Mouse (Mus musculus) neural tube, embryonic 15.5 days (tissue): ENCODE results near the gene Kif2c. TPM values are rescaled to one million over a fixed set of nuclear protein-coding genes. Genes with fewer than 3 reads are reported as not detected.
A peak's percentile ranks its signal among the peaks of the same experiment; 100 is the strongest.
"Not testable (repeated sequence)": the region's sequence is repeated elsewhere in the genome, so short reads cannot be mapped to it uniquely, and the experiment has no call there.

Experiments used
- ATAC-seq: fragments of 200-750 bp; cut with Nextera tagmentation; 2 replicates; pipeline ENCODE4 v1.8.0; 2017; ENCODE audit warnings: mild to moderate bottlenecking, moderate TSS enrichment, moderate library complexity; ENCODE audit not compliant: low FRiP score
- H3K27ac ChIP-seq: fragments of 300-500 bp; sonication (generic); replicated peaks from 2 replicates; pipeline ENCODE4 v1.5.1; 2015; ENCODE audit warnings: mild to moderate bottlenecking, inconsistent platforms
- H3K27me3 ChIP-seq: fragments of 300-500 bp; sonication (generic); replicated peaks from 2 replicates; pipeline ENCODE4 v1.6.1; 2015; ENCODE audit warnings: inconsistent platforms
- H3K36me3 ChIP-seq: fragments of 300-500 bp; sonication (generic); 2 replicates; pipeline ENCODE4 v1.6.1; 2015; ENCODE audit warnings: inconsistent platforms
- H3K4me1 ChIP-seq: fragments of 300-500 bp; sonication (generic); 2 replicates; pipeline ENCODE4 v1.6.1; 2015; ENCODE audit warnings: inconsistent platforms
- H3K4me2 ChIP-seq: fragments of 300-500 bp; sonication (generic); 2 replicates; pipeline ENCODE4 v1.6.1; 2015; ENCODE audit warnings: inconsistent platforms, mild to moderate bottlenecking, moderate library complexity
- H3K4me3 ChIP-seq: fragments of 300-500 bp; sonication (generic); replicated peaks from 2 replicates; pipeline ENCODE4 v1.5.1; 2015; ENCODE audit warnings: mild to moderate bottlenecking, inconsistent platforms
- H3K9ac ChIP-seq: fragments of 300-500 bp; sonication (generic); replicated peaks from 2 replicates; pipeline ENCODE4 v1.6.1; 2015; ENCODE audit warnings: mild to moderate bottlenecking, inconsistent platforms
- H3K9me3 ChIP-seq: fragments of 300-500 bp; sonication (generic); replicated peaks from 2 replicates; pipeline ENCODE4 v1.6.1; 2016; ENCODE audit warnings: inconsistent platforms
- WGBS: fragments of 180-500 bp; shearing (Covaris S2); methylation state at CpG from one replicate; pipeline ENCODE4 v1.1.7; 2015; ENCODE audit warnings: mixed read lengths; 5-methylcytosine and 5-hydroxymethylcytosine counted together
- polyA plus RNA-seq: library from polyadenylated mRNA; unstranded; fragments of >200 nt; fragmentation: Nextera tagmentation; extraction: Ambion mirVana; gene quantifications from 2 replicates; pipeline ENCODE4 v1.2.1, GENCODE M21; 2015

Kif2c gene
- polyA plus RNA-seq, 1 experiment from 2014 or later: 6.8 TPM

DNA sequence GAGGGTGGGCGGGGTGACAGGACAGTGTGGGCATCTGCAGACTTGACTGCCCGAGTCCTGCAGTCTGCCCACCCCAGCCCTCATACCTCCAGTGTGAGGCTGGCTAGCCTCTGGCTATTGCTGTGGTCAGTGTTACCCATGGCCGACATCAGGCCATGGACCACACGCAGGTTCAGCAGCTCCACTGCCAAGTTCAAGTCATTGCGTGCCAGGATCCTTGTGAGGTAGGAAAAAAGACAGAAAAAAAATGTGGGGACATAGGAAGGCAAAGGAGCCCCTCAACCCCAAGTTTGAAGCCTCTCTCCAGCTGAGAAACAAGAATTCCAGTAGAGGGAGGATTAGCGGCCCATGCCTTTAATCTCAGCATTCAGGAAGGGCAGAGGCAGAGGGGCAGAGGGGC is 31.8 kb upstream of the Kif2c start:
- WGBS: 88% methylated on average over 6 of the region's 6 CpGs
- Histone ChIP-seq H3K27me3 (no peaks in the 10 kb centered on the region), H3K36me3 (no peaks in the 10 kb centered on the region), H3K4me2 (no peak overlapping the region), H3K4me3 (no peak overlapping the region), H3K27ac (no peak overlapping the region), H3K9me3 (no peaks in the 10 kb centered on the region), H3K9ac (no peak overlapping the region), H3K4me1 (0 out of 2 replicates have a peak, but pooled peaks cover 3% of the 10 kb centered on the region)
- ATAC-seq: no peak

DNA sequence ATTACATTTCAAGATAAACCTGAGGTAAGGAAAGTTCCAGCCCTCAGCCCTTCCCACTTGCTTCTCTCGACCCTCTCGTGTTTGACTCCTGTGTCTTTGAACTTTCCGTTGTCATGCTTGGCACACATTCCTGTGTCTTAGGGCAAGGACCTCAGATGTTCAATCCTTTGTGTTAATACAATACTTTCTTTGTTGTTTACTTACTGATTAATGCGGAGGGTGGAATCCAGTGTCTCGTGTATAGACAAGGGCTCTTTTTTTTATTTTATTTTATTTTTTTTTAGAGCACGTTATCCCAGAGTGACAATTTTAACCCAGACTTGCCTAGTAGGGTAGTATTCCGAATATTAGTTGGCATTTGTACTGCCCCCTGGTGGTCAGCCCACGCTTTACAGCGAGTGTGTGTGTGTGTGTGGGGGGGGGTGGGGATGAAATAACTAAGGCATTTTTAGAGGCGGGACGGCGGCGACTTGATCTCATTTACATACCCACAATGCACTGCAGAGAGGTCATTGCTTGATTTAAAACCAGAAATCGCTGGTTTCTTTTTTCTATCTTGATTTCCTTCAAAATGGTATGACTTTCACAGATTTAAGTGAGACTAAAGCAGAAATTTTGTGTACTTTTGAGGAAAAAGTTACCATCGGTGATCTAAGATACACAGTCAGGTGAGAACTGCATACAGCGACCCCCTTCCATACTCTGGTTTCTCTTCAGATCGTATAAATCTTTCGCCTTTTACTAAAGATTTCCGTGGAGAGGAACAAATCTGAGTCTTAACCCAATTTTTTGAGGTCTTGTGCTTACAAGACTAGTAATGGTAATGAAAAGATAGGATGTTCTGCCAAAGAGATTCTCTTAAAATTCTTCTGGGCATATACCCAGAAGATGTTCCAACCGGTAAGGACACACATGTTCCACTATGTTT is 28.0 kb upstream of the Kif2c start:
- Histone ChIP-seq H3K4me3 (no peak overlapping the region), H3K27me3 (no peaks in the 10 kb centered on the region), H3K27ac (no peak overlapping the region), H3K4me2 (peak overlapping the region; percentile 26), H3K9ac (no peak overlapping the region), H3K9me3 (no peaks in the 10 kb centered on the region), H3K36me3 (no peaks in the 10 kb centered on the region), H3K4me1 (0 out of 2 replicates have a peak, but pooled peaks cover 3% of the 10 kb centered on the region)
- 3% methylated on average over 20 of the region's 20 CpGs for WGBS
- ATAC-seq: no peak

- H3K36me3 ChIP-seq: no peaks in the 10 kb centered on the region
- H3K27ac ChIP-seq: no peak overlapping the region
- no peaks in the 10 kb centered on the region for H3K9me3 ChIP-seq
- H3K4me1 ChIP-seq: 0 out of 2 replicates have a peak, but pooled peaks cover 3% of the 10 kb centered on the region
- no peak for ATAC-seq
- H3K9ac ChIP-seq: no peak overlapping the region
- 79% methylated on average over 6 of the region's 6 CpGs for WGBS
- H3K4me2 ChIP-seq: no peak overlapping the region
- H3K4me3 ChIP-seq: no peak overlapping the region
- no peaks in the 10 kb centered on the region for H3K27me3 ChIP-seq
These were observed 27.2 kb upstream of the Kif2c start for GRCm38 (mm10) chr4:117209592-117209991.

DNA sequence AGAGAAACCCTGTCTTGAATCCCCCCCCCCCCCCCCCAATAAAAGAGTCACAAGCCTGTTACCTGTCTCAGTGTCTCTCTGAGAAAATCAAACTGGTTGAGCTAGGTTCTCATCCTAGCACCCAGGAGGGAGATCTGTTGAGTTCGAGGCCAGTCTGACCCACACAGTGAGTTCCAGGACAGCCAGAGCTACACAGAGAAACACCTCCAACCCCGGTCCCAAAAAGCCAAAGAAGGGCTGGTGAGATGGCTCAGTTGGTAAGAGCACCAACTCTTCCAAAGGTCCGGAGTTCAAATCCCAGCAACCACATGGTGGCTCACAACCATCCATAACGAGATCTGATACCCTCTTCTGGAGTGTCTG is 20.5 kb upstream of the Kif2c start:
- no peaks in the 10 kb centered on the region for H3K27me3 ChIP-seq
- H3K4me3 ChIP-seq: no peak overlapping the region
- H3K36me3 ChIP-seq: no peaks in the 10 kb centered on the region
- 0 out of 2 replicates have a peak, but pooled peaks cover 5% of the 10 kb centered on the region for H3K4me1 ChIP-seq
- H3K9ac ChIP-seq: no peak overlapping the region
- ATAC-seq: no peak
- H3K9me3 ChIP-seq: no peaks in the 10 kb centered on the region
- H3K4me2 ChIP-seq: no peak overlapping the region
- 61% methylated on average over 4 of the region's 4 CpGs for WGBS
- H3K27ac ChIP-seq: no peak overlapping the region

DNA sequence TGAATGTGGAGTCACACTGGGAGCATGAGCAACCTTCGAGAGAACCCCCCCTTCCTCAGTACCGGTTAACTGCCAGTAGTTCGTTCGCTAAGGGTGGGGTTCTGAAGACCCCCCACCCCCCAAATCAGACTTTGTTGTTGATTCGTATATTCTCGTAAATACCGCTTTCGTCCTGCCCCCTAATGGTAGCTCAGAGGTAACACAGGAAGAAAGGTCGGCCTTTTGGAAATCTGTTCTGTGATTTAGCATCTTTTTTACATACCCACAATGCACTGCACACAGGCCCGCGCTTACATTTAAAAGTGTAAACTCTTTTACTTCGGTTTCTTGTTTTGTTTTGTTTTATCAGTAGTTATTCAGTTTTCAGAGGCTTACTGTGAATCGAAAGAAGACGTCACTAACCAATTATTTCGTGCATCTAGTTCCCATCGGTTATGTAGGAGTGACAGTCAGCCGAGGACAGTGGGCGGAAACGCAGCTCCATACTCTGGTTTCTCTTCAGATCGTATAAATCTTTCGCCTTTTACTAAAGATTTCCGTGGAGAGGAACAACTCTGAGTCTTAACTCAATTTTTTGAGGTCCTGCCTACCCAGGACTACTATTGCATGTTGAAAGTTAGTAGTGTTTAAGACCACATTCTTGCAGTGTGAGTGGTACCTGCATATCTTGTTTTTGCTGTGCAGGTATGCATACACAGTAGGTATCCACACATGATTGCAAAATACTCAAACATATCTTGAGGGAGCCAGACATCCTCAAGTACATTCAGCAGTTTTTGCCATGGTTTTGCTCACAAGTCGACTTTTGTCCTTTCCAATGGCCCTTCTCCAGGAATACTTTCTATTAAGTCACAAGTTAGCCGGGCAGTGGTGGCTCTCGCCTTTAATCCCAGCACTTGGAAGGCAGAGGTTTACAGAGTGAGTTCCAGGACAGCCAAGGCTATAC is 19.9 kb upstream of the Kif2c start:
- no peaks in the 10 kb centered on the region for H3K36me3 ChIP-seq
- H3K4me3 ChIP-seq: peak overlapping the region; percentile 32
- peak overlapping the region; percentile 48 for H3K9ac ChIP-seq
- peak overlapping the region; percentile 57 for H3K4me2 ChIP-seq
- H3K27ac ChIP-seq: peak overlapping the region; percentile 30; the same call in 1 of the 2 replicates
- peak; percentile 53; the same call in 1 of the 2 replicates for ATAC-seq
- WGBS: 1% methylated on average over 25 of the region's 25 CpGs
- no peaks in the 10 kb centered on the region for H3K9me3 ChIP-seq
- H3K27me3 ChIP-seq: no peaks in the 10 kb centered on the region
- 0 out of 2 replicates have a peak, but pooled peaks cover 5% of the 10 kb centered on the region for H3K4me1 ChIP-seq

GRCm38 (mm10) chr4:117191804-117192203 is 9.4 kb upstream of the Kif2c start:
- H3K27ac ChIP-seq: no peak overlapping the region
- H3K4me2 ChIP-seq: no peak overlapping the region
- 97% methylated on average over 14 of the region's 14 CpGs for WGBS
- H3K4me1 ChIP-seq: peaks cover 11% of the 10 kb centered on the region
- H3K4me3 ChIP-seq: no peak overlapping the region
- no peak for ATAC-seq
- no peaks in the 10 kb centered on the region for H3K36me3 ChIP-seq
- H3K9me3 ChIP-seq: no peaks in the 10 kb centered on the region
- no peaks in the 10 kb centered on the region for H3K27me3 ChIP-seq
- no peak overlapping the region for H3K9ac ChIP-seq

- peaks cover 11% of the 10 kb centered on the region for H3K4me1 ChIP-seq
- H3K27ac ChIP-seq: peak overlapping the region; percentile 84
- no peak overlapping the region for H3K4me2 ChIP-seq
- WGBS: 73% methylated on average over 7 of the region's 7 CpGs
- H3K27me3 ChIP-seq: no peaks in the 10 kb centered on the region; the same call in 1 of the 2 replicates
- no peak overlapping the region for H3K9ac ChIP-seq
- ATAC-seq: no peak
- no peaks in the 10 kb centered on the region for H3K36me3 ChIP-seq
- no peaks in the 10 kb centered on the region for H3K9me3 ChIP-seq
- H3K4me3 ChIP-seq: no peak overlapping the region
These were observed 8.2 kb upstream of the Kif2c start for GRCm38 (mm10) chr4:117190660-117191059.

GRCm38 (mm10) chr4:117189856-117190543 is 7.6 kb upstream of the Kif2c start:
- Histone ChIP-seq H3K4me2 (peak overlapping the region; percentile 55), H3K9me3 (no peaks in the 10 kb centered on the region), H3K27ac (peak overlapping the region; percentile 84), H3K4me3 (peak overlapping the region; percentile 29), H3K27me3 (no peaks in the 10 kb centered on the region; the same call in 1 of the 2 replicates), H3K4me1 (peaks cover 11% of the 10 kb centered on the region), H3K36me3 (no peaks in the 10 kb centered on the region), H3K9ac (peak overlapping the region; percentile 70)
- ATAC-seq: peak; percentile 84
- under 1% methylated on average over 9 of the region's 9 CpGs for WGBS

DNA sequence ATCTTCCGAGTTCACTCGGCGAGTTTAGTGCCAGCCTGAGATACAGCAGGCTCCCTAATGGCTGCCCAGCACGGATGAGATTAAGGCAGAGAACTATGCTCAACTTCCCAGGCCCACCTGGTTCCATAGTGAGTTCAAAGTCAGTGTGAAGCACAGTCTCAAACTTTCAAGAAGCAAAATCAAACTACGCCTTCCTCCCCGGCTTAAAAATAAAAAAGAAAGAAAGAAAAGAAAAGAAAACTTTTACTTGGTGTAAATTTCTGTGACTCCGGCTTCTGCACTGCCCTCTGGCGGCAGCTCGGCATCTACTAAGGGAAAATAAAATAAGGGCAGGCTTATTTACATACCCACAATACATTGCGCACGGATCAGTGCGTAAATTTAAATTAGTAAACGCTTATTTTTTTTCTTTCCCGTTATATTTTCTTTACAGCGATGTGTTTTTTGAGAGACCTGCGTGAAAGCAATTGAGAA is 7.0 kb upstream of the Kif2c start:
- peak; percentile 74 for ATAC-seq
- H3K4me3 ChIP-seq: peak overlapping the region; percentile 29
- no peaks in the 10 kb centered on the region for H3K36me3 ChIP-seq
- H3K27ac ChIP-seq: peak overlapping the region; percentile 84
- H3K27me3 ChIP-seq: no peaks in the 10 kb centered on the region; the same call in 1 of the 2 replicates
- H3K4me2 ChIP-seq: peak overlapping the region; percentile 55
- no peaks in the 10 kb centered on the region for H3K9me3 ChIP-seq
- peak overlapping the region; percentile 70 for H3K9ac ChIP-seq
- peaks cover 11% of the 10 kb centered on the region for H3K4me1 ChIP-seq
- 2% methylated on average over 16 of the region's 16 CpGs for WGBS

- no peaks in the 10 kb centered on the region; the same call in 1 of the 2 replicates for H3K27me3 ChIP-seq
- H3K27ac ChIP-seq: peak overlapping the region; percentile 84
- ATAC-seq: 0 out of 2 replicates have a peak, but pooled peaks have one; percentile 2
- H3K4me3 ChIP-seq: peak overlapping the region; percentile 29
- H3K9me3 ChIP-seq: no peaks in the 10 kb centered on the region
- peak overlapping the region; percentile 28; the same call in 1 of the 2 replicates for H3K9ac ChIP-seq
- peak overlapping the region; percentile 55 for H3K4me2 ChIP-seq
- WGBS: 55% methylated on average over 3 of the region's 3 CpGs
- peaks cover 11% of the 10 kb centered on the region for H3K4me1 ChIP-seq
- no peaks in the 10 kb centered on the region for H3K36me3 ChIP-seq
These were observed 6.5 kb upstream of the Kif2c start for GRCm38 (mm10) chr4:117188969-117189368.

DNA sequence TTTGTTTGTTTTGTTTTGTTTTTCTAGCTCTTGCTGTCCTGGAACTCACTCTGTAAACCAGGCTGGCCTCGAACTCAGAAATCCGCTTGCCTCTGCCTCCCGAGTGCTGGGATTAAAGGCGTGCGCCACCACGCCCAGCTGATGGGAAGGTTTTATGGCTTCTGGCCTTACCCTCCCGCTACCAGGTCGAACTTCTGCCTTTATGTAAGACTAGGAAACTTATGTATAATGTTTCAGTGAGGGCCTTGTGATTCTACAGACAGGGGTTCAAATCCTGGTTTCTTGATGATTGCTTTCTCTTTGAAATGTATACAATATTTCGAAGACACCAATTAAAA is 289 bp upstream of the Kif2c start:
- peak overlapping the region; percentile 75 for H3K4me2 ChIP-seq
- H3K36me3 ChIP-seq, H3K27me3 ChIP-seq, H3K9me3 ChIP-seq: not testable (repeated sequence)
- H3K4me1 ChIP-seq: peaks cover 18% of the 10 kb centered on the region
- peak overlapping the region; percentile 82 for H3K27ac ChIP-seq
- peak; percentile 57 for ATAC-seq
- 10% methylated on average over 9 of the region's 9 CpGs for WGBS
- H3K4me3 ChIP-seq: peak overlapping the region; percentile 54
- peak overlapping the region; percentile 58 for H3K9ac ChIP-seq
